Mouse (Mus musculus): ENCODE data around the gene Eif4a1.

DNA sequence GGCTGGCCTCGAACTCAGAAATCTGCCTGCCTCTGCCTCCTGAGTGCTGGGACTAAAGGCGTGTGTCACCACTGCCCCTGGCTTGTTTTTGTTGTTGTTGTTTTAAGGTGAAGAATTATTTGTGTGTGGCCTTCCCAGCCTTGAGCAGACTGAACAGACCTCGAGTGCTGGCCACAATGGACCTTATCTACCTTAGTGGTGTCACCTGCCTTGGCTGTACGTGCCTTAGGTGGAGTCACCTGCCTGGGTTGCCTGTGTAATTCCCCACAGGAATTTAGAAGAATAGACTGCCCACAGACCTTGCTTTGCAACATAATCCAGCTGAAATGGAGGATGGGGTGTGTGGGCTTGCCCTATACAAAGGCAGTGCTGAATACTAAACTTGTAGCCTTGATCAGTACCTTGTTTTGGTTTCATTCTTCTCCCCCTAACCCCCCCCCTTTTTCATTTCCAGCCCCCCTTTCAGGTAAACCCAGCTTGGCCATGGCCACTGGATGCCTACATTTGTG is 35.7 kb upstream of the Eif4a1 start:
- TF ChIP-seq CTCF (IDR thresholded peaks at IDR 0.05; ENCODE audit: control insufficient read depth, insufficient read depth, low read length) (no peak), POLR2A (IDR thresholded peaks at IDR 0.05; ENCODE audit: borderline replicate concordance, control insufficient read depth, low read depth, low read length) (no peak)

Data from bone marrow, adult 2 months (tissue).